Mouse (Mus musculus) bone marrow, adult 2 months (tissue): ENCODE measurements around the gene Morn5.

Experiments used
- CTCF ChIP-seq: fragments of 200-500 bp; IDR thresholded peaks from 2 replicates; pipeline ENCODE4 v1.5.1; 2011; ENCODE audit warnings: low read length, control low read depth; ENCODE audit not compliant: control insufficient read depth, insufficient read depth
- POLR2A ChIP-seq: fragments of 200-500 bp; IDR thresholded peaks from 2 replicates; pipeline ENCODE4 v1.6.1; 2011; ENCODE audit warnings: low read depth, mild to moderate bottlenecking, control low read depth, low read length, borderline replicate concordance; ENCODE audit not compliant: control insufficient read depth

DNA sequence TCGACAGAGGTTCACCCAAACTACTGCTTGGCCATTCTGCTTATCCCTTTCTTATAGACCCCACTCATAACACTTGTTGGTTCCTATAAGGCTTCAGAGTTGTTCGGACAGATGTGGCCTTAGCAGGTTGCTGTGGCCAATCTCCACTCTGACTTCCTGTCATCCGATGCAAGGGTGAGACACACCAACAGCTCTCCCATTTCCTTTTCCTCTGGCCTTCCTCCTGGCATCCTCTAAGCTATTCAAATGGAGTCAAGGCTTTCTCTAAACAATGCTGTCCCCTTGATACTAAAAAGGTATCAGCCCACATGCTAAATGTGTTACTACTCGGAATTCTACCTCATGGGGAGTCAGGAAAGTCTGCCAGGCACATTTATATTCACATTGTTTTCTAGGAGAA is 78.7 kb downstream of the Morn5 start:
- TF ChIP-seq CTCF (no peak), POLR2A (no peak)
